Mouse (Mus musculus) brown adipose tissue, adult 24 weeks (tissue): ENCODE results near the gene Tamm41. TPM values are rescaled to one million over a fixed set of nuclear protein-coding genes. Genes with fewer than 3 reads are reported as not detected.

Source experiments
- H3K27ac ChIP-seq: fragments of 200-500 bp; replicated peaks from 2 replicates; pipeline ENCODE4 v1.5.1; 2012; ENCODE audit warnings: low read depth, mild to moderate bottlenecking, low read length
- H3K4me1 ChIP-seq: fragments of 200-500 bp; 2 replicates; pipeline ENCODE4 v1.6.1; 2012; ENCODE audit warnings: low read length, mixed read lengths; ENCODE audit not compliant: control insufficient read depth, insufficient read depth, insufficient read length
- H3K4me3 ChIP-seq: fragments of 200-500 bp; 2 replicates; pipeline ENCODE4 v1.5.1; 2012; ENCODE audit warnings: low read depth, mild to moderate bottlenecking, low read length, moderate library complexity; ENCODE audit not compliant: insufficient read depth
- polyA plus RNA-seq: library from polyadenylated mRNA; stranded (reverse); fragments of >200 nt; gene quantifications from 2 replicates; pipeline ENCODE4 v1.2.4, GENCODE M21; 2012; ENCODE audit not compliant: missing spikeins, insufficient read depth, insufficient read length

Gene Tamm41
- 18.2 and 22.6 TPM in 2 replicates for polyA plus RNA-seq

DNA sequence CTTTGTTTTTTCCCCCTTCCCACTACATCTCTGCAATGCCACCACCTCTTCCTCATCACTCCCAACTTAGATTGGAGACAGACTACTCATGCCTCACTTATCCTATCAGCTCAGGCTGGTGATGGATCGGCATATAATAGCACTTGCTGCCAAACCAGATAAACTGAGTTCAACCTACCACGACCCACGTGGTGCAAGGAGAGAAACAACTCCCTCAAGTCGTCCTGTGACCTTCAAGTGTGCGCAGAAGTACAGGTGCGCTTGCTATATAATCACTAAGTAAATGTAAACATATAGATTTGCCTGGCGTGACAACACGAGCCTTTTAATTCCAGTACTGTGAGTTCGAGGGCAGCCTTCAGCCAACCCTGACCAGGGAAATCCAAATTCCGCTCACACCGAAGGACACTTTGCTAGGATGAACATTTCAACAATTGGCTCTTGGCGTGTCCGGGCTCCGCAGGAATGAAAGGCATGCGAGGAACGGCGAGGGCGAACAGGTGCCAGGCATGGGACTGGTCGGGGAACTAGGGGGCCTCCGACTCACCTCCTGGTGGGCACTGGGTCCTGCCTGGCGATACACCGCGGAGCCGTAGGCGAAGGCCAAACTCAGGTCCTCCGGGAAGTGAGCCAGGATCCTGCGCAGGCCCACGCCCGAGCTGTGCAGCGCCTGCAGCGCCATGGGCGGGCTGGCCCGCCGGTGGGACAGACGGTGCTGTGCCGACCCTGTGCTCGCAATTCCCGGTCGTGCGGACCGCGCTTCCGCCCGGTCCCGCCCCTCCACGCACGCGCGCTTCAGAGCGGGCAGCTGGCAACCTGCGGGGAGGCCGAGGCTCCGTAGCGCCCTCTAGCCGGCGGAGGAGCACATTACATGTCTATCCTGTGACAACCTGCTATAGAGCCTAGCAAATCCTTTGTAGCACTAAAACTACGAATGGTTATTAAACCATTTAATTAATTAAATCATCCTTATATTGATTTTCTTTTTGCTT lies at the start of gene Tamm41:
Gene Tamm41, minus strand, starts transcription at position 774 of the 992 bp plus-strand sequence.
- Histone ChIP-seq H3K4me1 (no peaks in the 10 kb centered on the region; the same call in 1 of the 2 replicates), H3K4me3 (peak within 1 kb of the TSS; percentile 98), H3K27ac (no peak within 1 kb of the TSS)

DNA sequence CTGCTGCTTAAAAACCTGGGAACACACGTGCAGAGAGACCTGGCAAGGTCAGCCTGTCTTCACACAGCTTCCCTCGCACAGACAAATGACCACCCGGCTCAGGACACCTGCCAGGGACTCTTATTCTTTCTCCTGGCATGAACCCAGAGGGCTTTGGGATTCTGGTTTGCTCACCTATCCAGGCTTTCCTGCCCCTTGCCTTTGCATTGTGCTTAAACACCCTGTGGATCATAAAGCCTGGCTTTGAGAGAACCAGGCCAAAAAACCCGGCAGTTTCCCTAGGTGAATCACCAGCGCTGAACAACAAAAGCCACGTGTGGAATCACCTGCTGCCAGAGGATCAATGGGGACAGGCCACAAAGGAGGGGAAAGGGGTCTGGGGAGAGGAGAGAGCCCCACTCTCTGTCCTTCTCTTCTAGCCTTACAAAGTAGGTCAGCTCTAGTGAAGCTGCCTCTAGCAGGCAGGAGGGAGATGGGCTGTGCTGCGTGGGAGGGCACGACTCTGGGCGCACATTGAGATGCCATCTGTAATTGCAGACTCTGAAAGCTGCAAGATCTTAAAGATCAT lies 47.7 kb upstream of the Tamm41 start:
- Histone ChIP-seq H3K4me1 (no peaks in the 10 kb centered on the region), H3K27ac (no peak overlapping the region), H3K4me3 (no peak overlapping the region)

DNA sequence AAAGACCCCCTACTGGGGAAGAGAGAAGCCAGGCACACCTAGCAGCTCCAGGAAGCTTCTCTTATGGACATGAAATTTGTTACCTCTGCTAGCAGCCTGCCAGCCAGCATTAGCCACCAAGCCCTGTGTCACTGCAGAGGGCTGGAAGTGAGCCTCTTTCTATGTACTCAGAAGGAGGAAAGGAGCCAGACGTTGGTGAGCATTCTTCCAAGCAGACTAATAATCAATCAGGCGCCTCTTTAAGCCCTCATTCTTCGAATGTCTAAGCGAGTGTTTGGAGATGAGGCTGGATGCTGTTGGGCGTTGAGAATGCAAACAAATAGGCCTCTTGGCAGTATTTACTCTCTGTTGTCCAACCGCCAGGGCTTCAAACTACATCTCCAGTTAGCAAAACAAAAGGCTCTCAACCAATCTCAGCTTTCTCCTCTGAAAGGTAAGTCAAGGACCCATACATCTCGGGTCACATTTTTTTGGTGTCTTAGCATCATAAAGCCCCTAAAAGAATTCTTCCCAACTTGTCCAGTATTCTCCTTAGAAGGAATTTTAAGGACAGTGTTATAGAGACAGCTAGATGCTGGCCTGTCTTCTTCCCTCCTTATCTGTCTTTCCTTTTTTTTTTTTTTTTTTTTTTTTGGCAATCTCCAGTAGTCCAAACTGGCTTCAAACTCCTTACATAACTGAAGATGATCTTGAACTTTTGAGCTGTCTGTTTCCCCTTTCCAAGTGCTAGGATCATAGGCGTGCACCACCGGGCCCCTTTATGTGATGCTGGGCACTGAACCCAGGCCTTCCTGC lies 39.3 kb upstream of the Tamm41 start:
- H3K27ac ChIP-seq, result no peak overlapping the region
- H3K4me3 ChIP-seq, result no peak overlapping the region
- H3K4me1 ChIP-seq, result no peaks in the 10 kb centered on the region

DNA sequence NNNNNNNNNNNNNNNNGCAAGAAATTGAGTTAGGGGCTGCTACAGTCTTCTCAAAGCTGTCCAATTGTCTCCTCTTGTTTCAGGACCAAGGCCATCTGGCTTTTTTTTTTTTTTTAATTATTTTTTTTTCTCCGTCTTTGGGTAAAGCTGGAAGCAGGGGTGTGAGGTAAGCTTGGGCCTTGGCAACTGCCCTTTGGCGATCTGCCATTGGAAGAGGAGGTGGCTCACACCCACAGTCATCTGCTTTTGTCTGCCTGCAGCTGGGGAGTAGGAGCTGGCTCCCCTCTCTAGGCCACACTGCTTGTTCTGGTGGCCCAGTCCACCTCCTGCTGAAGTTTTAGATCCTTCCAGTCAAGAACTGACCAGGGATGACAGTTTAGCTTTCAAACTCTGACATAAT lies 34.3 kb upstream of the Tamm41 start:
- Histone ChIP-seq H3K27ac (no peak overlapping the region), H3K4me1 (no peaks in the 10 kb centered on the region), H3K4me3 (no peak overlapping the region)

DNA sequence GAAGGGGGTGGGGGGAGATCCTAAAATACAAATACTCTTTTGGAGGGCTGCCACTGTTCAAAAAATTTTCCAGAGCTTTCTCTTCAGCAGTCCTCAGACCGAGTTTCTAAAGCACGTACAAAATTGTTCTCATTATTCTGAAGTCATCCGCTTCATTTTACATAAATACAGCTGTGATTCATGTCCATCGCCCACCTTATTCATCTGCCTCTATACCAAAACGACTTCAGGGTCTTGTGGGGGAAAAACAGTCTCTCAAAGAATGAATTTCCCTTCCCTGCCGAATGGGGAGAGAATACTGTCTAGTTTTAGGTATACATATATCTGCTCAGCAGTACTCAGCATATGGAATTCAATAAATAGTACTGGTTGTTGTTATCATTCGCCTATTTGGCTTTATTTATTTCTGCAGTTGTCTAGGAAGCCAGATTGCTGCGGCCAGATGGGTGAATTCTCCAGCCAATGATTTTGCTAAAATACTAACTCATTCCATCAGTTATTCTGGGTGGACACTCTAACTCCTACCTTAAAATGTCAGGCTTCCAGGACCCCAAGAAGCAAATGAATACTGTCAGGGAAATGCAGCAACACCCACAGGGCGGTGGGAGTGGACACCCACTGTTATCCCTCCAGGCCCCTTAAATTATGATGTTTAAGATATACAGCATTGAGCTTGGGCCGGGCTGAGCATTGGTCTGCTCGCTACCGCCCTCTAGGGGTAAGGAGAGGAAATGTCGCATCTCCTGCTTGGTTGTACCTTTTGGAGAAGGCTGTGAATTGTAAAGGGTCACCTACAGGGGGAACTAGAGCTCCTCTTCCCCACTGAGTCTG lies 27.9 kb upstream of the Tamm41 start:
- no peaks in the 10 kb centered on the region for H3K4me1 ChIP-seq
- no peak overlapping the region for H3K27ac ChIP-seq

DNA sequence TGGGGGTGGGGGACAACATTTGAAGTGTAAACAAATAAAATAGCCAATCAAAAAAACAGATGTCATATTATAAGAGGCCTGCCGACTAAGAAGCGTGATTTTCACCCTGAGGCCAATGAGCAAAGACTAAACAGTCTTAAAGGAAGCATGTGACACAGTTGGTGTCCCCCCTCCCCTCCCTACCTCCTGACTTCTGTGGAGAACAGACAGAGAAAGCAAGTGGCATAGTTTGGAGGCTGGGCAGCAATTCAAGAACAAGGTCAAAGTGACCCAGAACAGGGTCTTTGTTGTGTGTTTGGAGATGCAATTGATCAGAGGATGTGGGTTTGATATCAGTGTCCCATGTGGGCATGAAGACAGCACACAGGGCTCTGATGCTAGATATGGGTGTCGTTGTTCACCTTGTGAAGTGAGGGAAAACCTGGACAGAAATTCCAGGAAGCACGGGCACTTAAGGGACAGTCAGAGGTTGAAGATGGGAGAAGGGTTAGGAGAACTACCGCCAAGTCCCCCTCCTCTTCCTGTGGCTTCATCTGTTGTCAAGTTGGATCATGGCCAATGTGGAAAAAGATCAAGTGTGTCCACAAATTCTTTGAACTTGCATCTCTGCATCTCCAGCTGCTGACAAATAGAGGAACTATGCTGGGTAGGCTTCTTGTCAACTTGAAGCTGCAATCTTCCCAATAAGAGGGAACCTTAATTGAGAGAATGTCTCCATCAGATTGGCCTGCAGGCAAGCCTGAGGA lies 25.1 kb upstream of the Tamm41 start:
- Histone ChIP-seq H3K4me3 (no peak overlapping the region), H3K27ac (no peak overlapping the region), H3K4me1 (no peaks in the 10 kb centered on the region)

More for the DNA sequence above, 27.9 kb upstream of the Tamm41 start:
- H3K4me3 ChIP-seq, result no peak overlapping the region

DNA sequence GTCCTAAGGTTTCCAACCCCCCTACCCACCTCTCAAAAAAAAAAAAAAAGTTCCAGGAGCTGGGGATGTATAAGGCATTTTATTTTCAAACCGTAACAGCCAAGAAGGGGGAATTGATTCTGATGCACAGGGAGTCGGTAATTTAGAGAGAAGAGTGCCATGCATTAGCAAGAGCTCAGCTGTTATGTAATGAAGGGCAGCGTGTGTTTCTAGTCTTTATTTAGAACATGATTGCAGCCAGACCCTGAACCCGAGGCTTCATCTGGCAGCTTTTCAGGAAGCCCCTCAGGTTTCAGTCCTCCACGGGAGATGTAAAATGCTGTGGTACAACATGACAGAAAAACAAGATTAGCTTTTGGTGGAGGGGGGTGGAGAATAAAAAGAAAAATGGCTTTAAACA lies 21.6 kb upstream of the Tamm41 start:
- Histone ChIP-seq H3K4me3 (no peak overlapping the region), H3K4me1 (no peaks in the 10 kb centered on the region), H3K27ac (no peak overlapping the region)

DNA sequence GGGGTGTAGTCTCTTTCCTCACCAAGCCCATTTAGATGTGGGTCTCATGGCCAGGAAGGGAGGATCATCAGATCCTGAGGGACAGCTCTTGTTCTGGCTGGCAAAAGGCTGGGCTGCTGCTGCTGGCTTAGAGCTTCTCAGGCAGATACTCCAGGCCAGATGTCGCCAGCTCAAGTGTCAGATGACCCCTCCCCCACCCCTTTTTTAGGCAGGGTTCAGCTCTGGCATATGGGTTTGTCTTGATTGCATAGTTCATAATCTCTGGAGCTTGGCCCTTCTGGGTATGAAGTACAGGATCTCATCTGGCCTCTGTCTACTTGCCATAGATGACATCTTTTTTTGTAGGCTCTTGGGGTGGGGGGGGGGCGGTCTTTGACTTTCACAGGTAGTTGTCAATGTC lies 19.0 kb upstream of the Tamm41 start:
- H3K4me1 ChIP-seq, result no peaks in the 10 kb centered on the region
- H3K4me3 ChIP-seq, result no peak overlapping the region
- H3K27ac ChIP-seq, result no peak overlapping the region

DNA sequence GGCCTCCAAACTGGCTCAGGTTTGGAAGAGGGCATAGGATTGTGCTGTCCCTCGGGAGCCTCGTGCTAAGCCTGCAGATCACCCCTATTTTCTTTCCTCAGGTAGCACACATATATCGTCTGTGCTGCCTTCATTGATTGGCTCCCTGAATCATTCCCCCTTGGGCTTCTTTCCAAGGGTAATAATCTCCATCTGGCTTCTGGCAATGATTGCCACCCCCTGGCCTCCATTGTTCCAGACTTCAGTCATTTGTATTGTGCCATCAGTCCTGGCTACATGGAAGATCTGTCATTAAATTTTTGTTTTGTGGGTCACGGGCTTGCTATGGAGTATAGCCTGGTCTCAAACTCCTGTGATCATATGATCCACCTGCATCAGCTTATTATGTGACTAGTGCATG lies 17.8 kb upstream of the Tamm41 start:
- no peaks in the 10 kb centered on the region for H3K4me1 ChIP-seq
- no peak overlapping the region for H3K27ac ChIP-seq
- no peak overlapping the region for H3K4me3 ChIP-seq

DNA sequence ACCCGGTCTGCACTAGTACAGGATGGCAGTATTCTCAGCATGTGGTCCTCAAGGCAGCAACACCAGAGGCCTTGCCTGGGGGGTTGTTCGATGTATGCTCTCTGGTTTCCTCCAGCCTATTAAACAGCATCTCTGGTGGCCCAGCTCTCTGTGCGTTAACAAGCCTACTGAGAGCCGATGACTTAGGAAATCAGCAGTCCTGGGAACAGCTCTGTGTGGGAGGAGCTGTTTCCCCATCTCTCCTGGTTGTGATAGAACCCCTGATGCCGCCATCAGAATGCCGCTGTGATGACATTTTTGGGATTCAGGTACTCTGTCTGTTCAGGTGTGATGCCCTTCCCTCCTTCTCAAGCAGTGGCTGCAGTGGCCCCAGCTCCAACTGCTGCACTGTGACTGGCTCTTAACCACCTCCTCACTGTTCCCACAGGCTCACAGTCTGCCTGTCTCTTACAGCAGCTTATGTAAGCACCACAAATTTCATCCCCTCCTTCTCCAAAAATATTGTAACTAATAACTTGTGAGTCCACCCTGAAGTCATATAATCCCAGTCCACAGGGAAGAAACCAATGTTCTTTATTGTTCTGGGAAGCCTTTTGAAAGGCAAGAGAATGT lies 14.0 kb upstream of the Tamm41 start:
- no peak overlapping the region for H3K27ac ChIP-seq
- H3K4me1 ChIP-seq, result no peaks in the 10 kb centered on the region
- H3K4me3 ChIP-seq, result no peak overlapping the region

DNA sequence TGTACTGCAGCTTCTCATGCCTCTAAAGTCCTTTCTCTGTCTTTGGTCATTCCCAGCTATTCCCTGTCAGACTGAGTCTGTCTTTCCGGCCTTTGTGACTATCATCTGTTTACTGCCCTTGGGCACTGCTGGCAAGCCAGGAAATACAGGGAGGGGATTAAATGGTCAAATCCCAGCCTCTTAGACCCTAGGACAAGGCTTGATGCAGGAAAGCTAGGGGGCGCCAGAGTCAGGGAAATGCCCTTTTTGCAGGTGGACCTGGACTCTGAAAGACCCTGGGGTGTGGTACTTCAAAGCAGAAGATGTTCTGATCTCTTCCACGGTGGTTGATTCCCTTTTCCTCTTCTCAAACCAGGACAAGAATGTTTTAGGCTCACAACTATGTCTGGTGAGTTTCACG lies 11.3 kb upstream of the Tamm41 start:
- Histone ChIP-seq H3K4me1 (no peaks in the 10 kb centered on the region), H3K27ac (no peak overlapping the region), H3K4me3 (no peak overlapping the region)

DNA sequence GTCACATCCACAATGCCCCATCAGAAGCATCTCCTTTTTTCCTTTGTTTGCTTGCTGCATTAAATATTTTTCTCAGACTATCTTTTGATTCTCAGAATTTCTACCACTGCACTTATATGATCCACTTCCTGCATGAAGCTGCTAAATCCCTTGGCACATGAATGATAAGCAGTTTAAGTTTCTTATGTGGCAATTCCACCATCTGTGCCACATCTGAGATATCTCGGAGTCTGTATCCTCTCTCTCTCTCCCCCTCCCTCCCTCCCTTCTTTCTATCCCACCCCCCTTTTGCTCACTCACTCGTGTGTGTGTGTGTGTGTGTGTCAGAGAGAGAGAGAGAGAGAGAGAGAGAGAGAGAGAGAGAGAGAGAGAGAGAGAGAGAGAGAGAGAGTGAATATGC lies 10.1 kb upstream of the Tamm41 start:
- no peak overlapping the region for H3K27ac ChIP-seq
- H3K4me3 ChIP-seq, result no peak overlapping the region

DNA sequence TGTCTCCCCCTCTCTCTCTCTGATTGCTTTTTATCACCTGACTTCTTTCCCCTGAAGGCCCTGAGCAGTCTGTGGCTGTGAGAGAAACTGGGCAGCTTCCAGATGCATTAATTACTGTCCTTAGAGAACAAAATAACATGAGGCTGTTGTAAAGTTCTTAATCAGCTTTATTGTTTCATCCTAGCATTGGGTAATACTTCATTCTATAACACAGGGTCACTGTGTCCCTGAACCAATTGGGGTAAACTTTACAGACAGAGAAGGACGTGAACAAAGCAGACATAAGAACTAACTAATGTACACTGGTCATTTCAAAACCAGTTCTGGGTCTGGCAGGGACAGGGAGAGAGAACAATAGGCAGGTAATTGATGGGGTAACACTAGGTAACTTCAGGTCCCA lies 8.4 kb upstream of the Tamm41 start:
- Histone ChIP-seq H3K27ac (no peak overlapping the region), H3K4me1 (no peaks in the 10 kb centered on the region), H3K4me3 (no peak overlapping the region)

More for the DNA sequence above, 10.1 kb upstream of the Tamm41 start:
- no peaks in the 10 kb centered on the region for H3K4me1 ChIP-seq

DNA sequence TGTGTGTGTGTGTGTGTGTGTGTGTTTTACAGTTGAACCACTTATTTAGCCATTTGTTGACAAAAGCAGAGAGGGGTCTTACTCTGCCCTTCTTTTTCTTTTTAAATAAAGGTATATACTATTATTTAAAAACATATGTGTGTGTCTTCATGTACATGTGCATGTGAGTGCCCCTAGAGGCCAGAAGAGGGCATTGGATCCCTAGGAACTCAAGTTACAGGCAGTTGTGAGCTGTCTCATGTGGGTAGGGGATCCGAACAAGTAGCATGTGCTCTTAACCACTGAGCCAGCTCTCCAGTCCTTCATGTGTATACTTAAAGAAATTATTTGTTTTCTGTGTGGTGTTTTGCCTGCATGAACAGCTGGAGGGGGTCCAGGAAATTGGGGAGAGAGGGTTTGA lies 7.0 kb upstream of the Tamm41 start:
- H3K27ac ChIP-seq, result no peak overlapping the region

More for the DNA sequence above, 7.0 kb upstream of the Tamm41 start:
- H3K4me3 ChIP-seq, result no peak overlapping the region
- H3K4me1 ChIP-seq, result no peaks in the 10 kb centered on the region
